ENCODE assay signal across 20 mouse cellular contexts in the genomic region with DNA sequence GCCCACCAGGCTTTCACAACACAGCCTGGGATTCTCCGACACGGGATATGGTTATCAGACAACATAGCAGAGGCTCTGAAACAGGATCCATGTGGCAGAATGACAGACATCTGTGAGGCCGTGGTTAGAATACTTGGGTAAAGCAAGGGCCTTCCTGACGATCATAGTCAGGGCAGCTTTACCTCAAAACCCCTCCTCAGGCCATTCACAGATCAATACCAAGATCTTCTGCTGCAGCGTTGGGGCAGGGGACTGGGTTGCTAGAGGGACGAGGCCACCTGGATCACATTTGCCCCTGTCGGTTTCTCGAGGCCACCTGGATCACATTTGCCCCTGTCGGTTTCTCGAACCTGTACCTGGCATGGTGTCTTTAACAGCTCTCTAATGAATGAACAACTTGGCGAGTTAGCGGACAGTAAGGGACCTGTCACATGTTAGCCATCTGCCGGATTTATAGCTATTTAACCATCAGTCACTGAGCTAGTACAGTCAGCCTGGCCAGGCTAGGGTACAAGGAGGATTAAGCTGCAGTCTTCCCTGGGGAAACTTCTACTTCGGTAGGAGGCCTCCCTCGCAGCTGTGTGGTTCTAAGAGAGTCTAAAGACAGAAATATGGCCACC.
DNase-seq lines count a peak whose midpoint lies in the region; ATAC-seq lines count a peak whose summit lies in the region.
"Had no signal": no experiment of that assay in that cellular context is flagged by ENCODE, and none has a peak within 500 bp of the region (broad histone marks: within the 10 kb centered on the region; RNA-seq: fewer than 3 reads in every experiment).

No protein-coding gene starts in this region.

- no peaks in the 10 kb centered on the region for H3K9me3 ChIP-seq in hindbrain, embryonic 10.5 days
- H3K9me3 ChIP-seq in hindbrain, embryonic 11.5 days (ENCODE audit: control insufficient read depth, low read length), result no peaks in the 10 kb centered on the region
- no peaks in the 10 kb centered on the region for H3K9me3 ChIP-seq in embryonic facial prominence, embryonic 11.5 days (replicated peaks; ENCODE audit: control insufficient read depth, low read length)
- no peaks in the 10 kb centered on the region for H3K9me3 ChIP-seq in limb, embryonic 12.5 days
- H3K9me3 ChIP-seq: heart, embryonic 12.5 days; liver, embryonic 12.5 days had no signal

- H3K9ac ChIP-seq in hindbrain, embryonic 11.5 days (ENCODE audit: low read depth, low read length), result no peak overlapping the region
- H3K9ac ChIP-seq in embryonic facial prominence, embryonic 11.5 days (replicated peaks; ENCODE audit: low read length), result no peak overlapping the region
- no peak overlapping the region for H3K9ac ChIP-seq in limb, embryonic 12.5 days (replicated peaks)
- H3K9ac ChIP-seq: heart, embryonic 12.5 days; liver, embryonic 12.5 days; lung, embryonic 14.5 days had no signal

- no peak overlapping the region for H3K4me3 ChIP-seq in hindbrain, embryonic 10.5 days
- no peak overlapping the region for H3K4me3 ChIP-seq in hindbrain, embryonic 11.5 days (ENCODE audit: low read depth, low read length)
- no peak overlapping the region for H3K4me3 ChIP-seq in embryonic facial prominence, embryonic 11.5 days (ENCODE audit: low read depth, low read length)
- no peak overlapping the region for H3K4me3 ChIP-seq in limb, embryonic 12.5 days (replicated peaks)
- H3K4me3 ChIP-seq: heart, embryonic 12.5 days; liver, embryonic 12.5 days had no signal

- H3K27me3 ChIP-seq in hindbrain, embryonic 10.5 days (ENCODE audit: insufficient read depth, poor library complexity, severe bottlenecking), result no peaks in the 10 kb centered on the region
- H3K27me3 ChIP-seq in hindbrain, embryonic 11.5 days (ENCODE audit: control insufficient read depth, insufficient read depth, low read length), result no peaks in the 10 kb centered on the region
- no peaks in the 10 kb centered on the region for H3K27me3 ChIP-seq in embryonic facial prominence, embryonic 11.5 days (ENCODE audit: control insufficient read depth, insufficient read depth, low read length)
- H3K27me3 ChIP-seq in limb, embryonic 12.5 days, result 0 out of 2 replicates have a peak, but pooled peaks cover 10% of the 10 kb centered on the region
- H3K27me3 ChIP-seq: heart, embryonic 12.5 days; Patski had no signal

- DNase-seq in hindbrain, embryonic 10.5 days (ENCODE audit: low spot score), result peak; percentile 5
- no peak for DNase-seq in hindbrain, embryonic 11.5 days (ENCODE audit: low spot score)
- peak; percentile 49 for DNase-seq in embryo, embryonic 10.5 days (ENCODE audit: low spot score)
- peak; percentile 50 for DNase-seq in embryonic facial prominence, embryonic 11.5 days (ENCODE audit: low spot score)
- DNase-seq in spleen, postnatal 10 days (ENCODE audit: low spot score in 2 of 2), result no peak
- DNase-seq: adrenal gland, postnatal 14 days; cerebellum, adult 8-10 months; kidney, postnatal 14 days; lung, embryonic 14.5 days; right cerebral cortex, postnatal 25 days; thymus, adult 18-20 months had no signal

- WGBS in hindbrain, embryonic 10.5 days, result 70% methylated on average over 15 of the region's 15 CpGs
- WGBS in hindbrain, embryonic 11.5 days, result 70% methylated on average over 15 of the region's 15 CpGs
- WGBS in embryonic facial prominence, embryonic 11.5 days, result 32% methylated on average over 15 of the region's 15 CpGs
- 22% methylated on average over 15 of the region's 15 CpGs for WGBS in limb, embryonic 12.5 days

- no peak overlapping the region for H3K4me2 ChIP-seq in hindbrain, embryonic 11.5 days (replicated peaks; ENCODE audit: low read depth, low read length)
- H3K4me2 ChIP-seq in embryonic facial prominence, embryonic 11.5 days (ENCODE audit: low read depth, low read length), result no peak overlapping the region
- 0 out of 2 replicates have a peak overlapping the region, but pooled peaks have one; percentile 13 for H3K4me2 ChIP-seq in limb, embryonic 12.5 days
- H3K4me2 ChIP-seq: heart, embryonic 12.5 days; liver, embryonic 12.5 days; lung, embryonic 14.5 days had no signal

- H3K4me1 ChIP-seq in hindbrain, embryonic 10.5 days (replicated peaks), result peaks cover 14% of the 10 kb centered on the region; the same call in 1 of the 2 replicates
- no peaks in the 10 kb centered on the region for H3K4me1 ChIP-seq in hindbrain, embryonic 11.5 days (replicated peaks; ENCODE audit: control insufficient read depth, insufficient read depth, low read length)
- peaks cover 3% of the 10 kb centered on the region; the same call in 1 of the 2 replicates for H3K4me1 ChIP-seq in embryonic facial prominence, embryonic 11.5 days (ENCODE audit: control insufficient read depth, insufficient read depth, low read length)
- peaks cover 39% of the 10 kb centered on the region for H3K4me1 ChIP-seq in limb, embryonic 12.5 days (replicated peaks)

- H3K27ac ChIP-seq in hindbrain, embryonic 10.5 days, result no peak overlapping the region
- H3K27ac ChIP-seq in hindbrain, embryonic 11.5 days (ENCODE audit: low read depth, low read length), result no peak overlapping the region
- H3K27ac ChIP-seq in embryonic facial prominence, embryonic 11.5 days (replicated peaks; ENCODE audit: low read depth, low read length), result peak overlapping the region; percentile 16; the same call in 1 of the 2 replicates
- 0 out of 2 replicates have a peak overlapping the region, but pooled peaks have one; percentile 12 for H3K27ac ChIP-seq in limb, embryonic 12.5 days
- H3K27ac ChIP-seq: liver, embryonic 12.5 days; macrophage had no signal

- H3K36me3 ChIP-seq in hindbrain, embryonic 10.5 days, result no peaks in the 10 kb centered on the region
- no peaks in the 10 kb centered on the region for H3K36me3 ChIP-seq in hindbrain, embryonic 11.5 days (ENCODE audit: control insufficient read depth, insufficient read depth, low read length)
- no peaks in the 10 kb centered on the region for H3K36me3 ChIP-seq in embryonic facial prominence, embryonic 11.5 days (replicated peaks; ENCODE audit: control insufficient read depth, insufficient read depth, low read depth, low read length)
- no peaks in the 10 kb centered on the region for H3K36me3 ChIP-seq in limb, embryonic 12.5 days
- H3K36me3 ChIP-seq: heart, embryonic 12.5 days; liver, embryonic 12.5 days had no signal

- ATAC-seq in hindbrain, embryonic 11.5 days (ENCODE audit: low FRiP score), result no peak
- no peak for ATAC-seq in embryonic facial prominence, embryonic 11.5 days (replicated peaks; ENCODE audit: insufficient number of reproducible peaks, low FRiP score, low TSS enrichment, low read depth)
- no peak; the same call in 1 of the 2 replicates for ATAC-seq in limb, embryonic 12.5 days (ENCODE audit: insufficient number of reproducible peaks, insufficient read depth, low FRiP score, low TSS enrichment, low read depth)
- no peak for ATAC-seq in monocyte, adult 5-6 weeks (replicated peaks; ENCODE audit: insufficient number of reproducible peaks, low FRiP score, low TSS enrichment, poor library complexity, severe bottlenecking)
- no peak for ATAC-seq in megakaryocyte progenitor cell, adult 5-6 weeks (replicated peaks; ENCODE audit: poor library complexity)
- ATAC-seq: activated CD4-positive, CD25-positive, alpha-beta regulatory T cell, adult 4 months; intestine, postnatal 0 days; Patski had no signal

Comparison
In these comparisons a context has a peak if more than half of its experiments do, and no peak if none do; other contexts are left out.
1. DNase-seq: peak in hindbrain, embryonic 10.5 days (single experiment), embryo, embryonic 10.5 days (single experiment) and embryonic facial prominence, embryonic 11.5 days (single experiment); none in hindbrain, embryonic 11.5 days (single experiment) and spleen, postnatal 10 days (0 of 2).
2. H3K27ac ChIP-seq: peak in embryonic facial prominence, embryonic 11.5 days (single experiment) and limb, embryonic 12.5 days (single experiment); none in hindbrain, embryonic 10.5 days (single experiment) and hindbrain, embryonic 11.5 days (single experiment).